Mouse (Mus musculus) embryonic fibroblast, embryonic 13.5 days (primary cell): ENCODE measurements around the gene Slco1a6.

Source experiments
- CTCF ChIP-seq: IDR thresholded peaks from 2 replicates; pipeline ENCODE4 v1.5.1; 2011; ENCODE audit warnings: mild to moderate bottlenecking, control low read depth, low read length, moderate library complexity, borderline replicate concordance; ENCODE audit not compliant: insufficient read depth
- POLR2A ChIP-seq: IDR thresholded peaks from 2 replicates; pipeline ENCODE4 v1.6.1; 2011; ENCODE audit warnings: low read depth, mild to moderate bottlenecking, control low read depth, low read length, moderate library complexity

- no peak for TF ChIP-seq CTCF
- TF ChIP-seq POLR2A, result no peak
These were observed 16.4 kb downstream of the Slco1a6 start for GRCm38 (mm10) chr6:142191962-142192361.
